ENCODE assay signal across 14 mouse cellular contexts in the genomic region with DNA sequence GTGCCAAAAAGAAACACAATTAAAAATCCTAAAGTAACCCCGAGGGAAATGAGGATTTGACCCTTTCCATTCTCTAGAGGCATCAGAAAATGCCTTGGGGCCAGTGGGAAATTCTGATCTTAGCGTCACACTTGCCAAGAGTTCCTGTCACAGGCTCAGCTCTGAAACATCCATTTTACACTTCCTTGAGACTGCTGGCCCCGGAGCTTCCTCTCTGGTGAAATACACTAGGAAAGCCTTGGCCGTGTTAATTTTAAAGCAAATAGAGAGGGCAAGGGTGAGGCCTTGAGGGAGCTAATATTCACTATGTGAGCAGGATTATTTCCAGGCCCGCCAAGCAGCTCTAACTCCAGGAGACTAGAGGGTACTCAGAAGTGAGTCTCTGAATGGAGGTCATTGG. TPM values are rescaled to one million over a fixed set of nuclear protein-coding genes. Genes with fewer than 3 reads are reported as not detected.
DNase-seq lines count a peak whose midpoint lies in the region; ATAC-seq and TF ChIP-seq lines count a peak whose summit lies in the region.
"Had no signal": no experiment of that assay in that cellular context is flagged by ENCODE, and none has a peak within 500 bp of the region (broad histone marks: within the 10 kb centered on the region; RNA-seq: fewer than 3 reads in every experiment).

No protein-coding gene starts in this region.

- ATAC-seq in limb, embryonic 11.5 days (ENCODE audit: insufficient number of reproducible peaks, low FRiP score, low TSS enrichment, low read depth) = no peak

- 58% methylated on average over 5 of the region's 5 CpGs for WGBS in limb, embryonic 11.5 days
- 61% methylated on average over 5 of the region's 5 CpGs for WGBS in limb, embryonic 10.5 days
- 48% methylated on average over 5 of the region's 5 CpGs for WGBS in kidney, adult 2 months

- no peak for TF ChIP-seq CTCF in kidney, adult 2 months (conservative IDR thresholded peaks at IDR 0.05; ENCODE audit: insufficient read depth, insufficient read length, low read depth, low read length)
- TF ChIP-seq CTCF in layer of hippocampus, adult 2 months (conservative IDR thresholded peaks at IDR 0.05) = no peak

- TF ChIP-seq POLR2A in kidney, adult 2 months (IDR thresholded peaks at IDR 0.05; ENCODE audit: low read depth, low read length) = no peak

- no peak overlapping the region for H3K27ac ChIP-seq in limb, embryonic 11.5 days (replicated peaks; ENCODE audit: low read depth, low read length)
- H3K27ac ChIP-seq in limb, embryonic 10.5 days = no peak overlapping the region
- no peak overlapping the region for H3K27ac ChIP-seq in kidney, adult 2 months (ENCODE audit: insufficient read depth, low read depth, low read length)
- no peak overlapping the region for H3K27ac ChIP-seq in layer of hippocampus, adult 2 months
- H3K27ac ChIP-seq: forebrain, embryonic 12.5 days; midbrain, embryonic 10.5 days had no signal

- H3K9ac ChIP-seq in limb, embryonic 11.5 days (ENCODE audit: low read length) = no peak overlapping the region
- H3K9ac ChIP-seq: forebrain, embryonic 12.5 days had no signal

- H3K4me2 ChIP-seq in limb, embryonic 11.5 days (ENCODE audit: low read depth, severe bottlenecking) = no peak overlapping the region
- H3K4me2 ChIP-seq: forebrain, embryonic 12.5 days had no signal

- peak; percentile 29 for DNase-seq in limb, embryonic 11.5 days (ENCODE audit: low spot score)
- no peak for DNase-seq in limb, embryonic 10.5 days (ENCODE audit: low spot score)
- DNase-seq in forelimb bud, embryonic 11.5 days (ENCODE audit: low read depth, low spot score) = peak; percentile 20
- peak; percentile 66 for DNase-seq in kidney, adult 2 months
- peak; percentile 16 for DNase-seq in lung, postnatal 36 days
- DNase-seq in left cerebral cortex, adult 8-10 months (ENCODE audit: low spot score in 2 of 2) = no peak
- no peak for DNase-seq in layer of hippocampus, adult 2 months (ENCODE audit: low spot score in 2 of 2)
- DNase-seq: liver had no signal

- no peaks in the 10 kb centered on the region for H3K27me3 ChIP-seq in limb, embryonic 11.5 days (ENCODE audit: control insufficient read depth, insufficient read depth, low read length)
- no peaks in the 10 kb centered on the region for H3K27me3 ChIP-seq in limb, embryonic 10.5 days (ENCODE audit: low read depth, poor library complexity, severe bottlenecking)
- no peaks in the 10 kb centered on the region; the same call in 1 of the 2 replicates for H3K27me3 ChIP-seq in kidney, adult 2 months (replicated peaks; ENCODE audit: control insufficient read depth, insufficient read depth, low read length)
- H3K27me3 ChIP-seq: forebrain, embryonic 12.5 days had no signal

- H3K36me3 ChIP-seq in limb, embryonic 11.5 days (ENCODE audit: control insufficient read depth, insufficient read depth, low read length) = no peaks in the 10 kb centered on the region
- no peaks in the 10 kb centered on the region for H3K36me3 ChIP-seq in limb, embryonic 10.5 days
- no peaks in the 10 kb centered on the region for H3K36me3 ChIP-seq in kidney, adult 2 months (ENCODE audit: control insufficient read depth, insufficient read depth, low read length)
- H3K36me3 ChIP-seq: forebrain, embryonic 12.5 days; midbrain, embryonic 10.5 days had no signal

- no peaks in the 10 kb centered on the region for H3K9me3 ChIP-seq in limb, embryonic 11.5 days (ENCODE audit: control insufficient read depth, low read length)
- H3K9me3 ChIP-seq in limb, embryonic 10.5 days (replicated peaks) = no peaks in the 10 kb centered on the region
- H3K9me3 ChIP-seq: forebrain, embryonic 12.5 days; midbrain, embryonic 10.5 days had no signal

- H3K4me1 ChIP-seq in limb, embryonic 11.5 days (ENCODE audit: control insufficient read depth, insufficient read depth, low read length) = no peaks in the 10 kb centered on the region
- peaks cover 16% of the 10 kb centered on the region for H3K4me1 ChIP-seq in limb, embryonic 10.5 days
- H3K4me1 ChIP-seq in kidney, adult 2 months (ENCODE audit: control insufficient read depth, insufficient read depth, low read length) = no peaks in the 10 kb centered on the region
- H3K4me1 ChIP-seq: forebrain, embryonic 12.5 days had no signal

- H3K4me3 ChIP-seq in limb, embryonic 11.5 days (ENCODE audit: low read depth, low read length) = no peak overlapping the region
- no peak overlapping the region for H3K4me3 ChIP-seq in limb, embryonic 10.5 days
- H3K4me3 ChIP-seq in kidney, adult 2 months (ENCODE audit: insufficient read depth, low read depth, low read length) = no peak overlapping the region
- no peak overlapping the region for H3K4me3 ChIP-seq in layer of hippocampus, adult 2 months
- H3K4me3 ChIP-seq: forebrain, embryonic 12.5 days; midbrain, embryonic 10.5 days had no signal

RNA-seq across cellular contexts. Expression of a gene that starts 8.4 kb away (rescaled TPM):
- polyA plus RNA-seq in limb, embryonic 11.5 days (2014; fragmentation: Nextera tagmentation; extraction: Ambion mirVana) = not detected in 2 replicates
- not detected in 2 replicates for polyA plus RNA-seq in limb, embryonic 10.5 days (2016; fragmentation: Nextera tagmentation; extraction: Ambion mirVana)
- not detected in 2 replicates for polyA plus RNA-seq in kidney, adult 2 months (2012; rRNA removed)
- total RNA-seq in left cerebral cortex, adult 8-10 months (2022) = not detected
- not detected for total RNA-seq in layer of hippocampus, adult 2 months (2021)
- total RNA-seq: common myeloid progenitor, adult 5-6 weeks; heart, postnatal 14 days; layer of hippocampus, adult 8-10 months had no signal
- polyA plus RNA-seq: forebrain, embryonic 12.5 days; midbrain, embryonic 10.5 days; neural tube, embryonic 14.5 days had no signal

Comparison
In these comparisons a context has a peak if more than half of its experiments do, and no peak if none do; other contexts are left out.
1. DNase-seq: peak in limb, embryonic 11.5 days (single experiment), forelimb bud, embryonic 11.5 days (single experiment), kidney, adult 2 months (single experiment) and lung, postnatal 36 days (single experiment); none in limb, embryonic 10.5 days (single experiment), left cerebral cortex, adult 8-10 months (0 of 2) and layer of hippocampus, adult 2 months (0 of 2).